Mouse (Mus musculus) spleen, adult 2 months (tissue): ENCODE results near the gene Wnt9b. TPM values are rescaled to one million over a fixed set of nuclear protein-coding genes. Genes with fewer than 3 reads are reported as not detected.

Experiments
- DNase-seq, 2 experiments: peaks; one replicate each; pipeline versions ENCODE4 v3.0.0 to v3.0.0-alpha.2; 2012 to 2021; ENCODE audit warnings: low spot score in 2 of 2, low read depth in 1 of 2
- H3K27ac ChIP-seq: fragments of 200-500 bp; 2 replicates; pipeline ENCODE4 v1.5.1; 2012; ENCODE audit warnings: low read length, inconsistent platforms; ENCODE audit not compliant: insufficient read depth
- H3K27me3 ChIP-seq: fragments of 200-500 bp; 2 replicates; pipeline ENCODE4 v1.6.1; 2012; ENCODE audit warnings: mild to moderate bottlenecking, moderate library complexity, low read length, inconsistent platforms; ENCODE audit not compliant: control insufficient read depth, insufficient read depth
- H3K36me3 ChIP-seq: fragments of 200-500 bp; 2 replicates; pipeline ENCODE4 v1.6.1; 2012; ENCODE audit warnings: mild to moderate bottlenecking, low read length, inconsistent platforms; ENCODE audit not compliant: control insufficient read depth, insufficient read depth
- H3K4me1 ChIP-seq: fragments of 200-500 bp; 2 replicates; pipeline ENCODE4 v1.6.1; 2011; ENCODE audit warnings: inconsistent platforms; ENCODE audit not compliant: control insufficient read depth, insufficient read depth, insufficient read length
- H3K4me3 ChIP-seq: fragments of 200-500 bp; 2 replicates; pipeline ENCODE4 v1.5.1; 2011; ENCODE audit warnings: mild to moderate bottlenecking, inconsistent platforms; ENCODE audit not compliant: insufficient read depth, insufficient read length; ENCODE audit errors: extremely low read depth
- CTCF ChIP-seq: fragments of 200-500 bp; IDR thresholded peaks from 2 replicates; pipeline ENCODE4 v1.5.1; 2011; ENCODE audit warnings: mild to moderate bottlenecking, inconsistent platforms; ENCODE audit not compliant: insufficient read depth, insufficient read length, insufficient replicate concordance; ENCODE audit errors: extremely low read depth
- POLR2A ChIP-seq: fragments of 200-500 bp; IDR thresholded peaks from 2 replicates; pipeline ENCODE4 v1.6.1; 2011; ENCODE audit warnings: low read depth, low read length, inconsistent platforms
- WGBS: fragments of 180-500 bp; shearing (Covaris S2); methylation state at CpG from one replicate; pipeline ENCODE4 v1.1.7; 2018; 5-methylcytosine and 5-hydroxymethylcytosine counted together
- polyA plus RNA-seq: library from polyadenylated mRNA; depleted of rRNA; stranded (reverse); fragments of >200 nt; gene quantifications from 2 replicates; pipeline ENCODE4 v1.2.3, GENCODE M21; 2012; rRNA removed

Gene Wnt9b
- polyA plus RNA-seq, 1 experiment, result 0.18 TPM

DNA sequence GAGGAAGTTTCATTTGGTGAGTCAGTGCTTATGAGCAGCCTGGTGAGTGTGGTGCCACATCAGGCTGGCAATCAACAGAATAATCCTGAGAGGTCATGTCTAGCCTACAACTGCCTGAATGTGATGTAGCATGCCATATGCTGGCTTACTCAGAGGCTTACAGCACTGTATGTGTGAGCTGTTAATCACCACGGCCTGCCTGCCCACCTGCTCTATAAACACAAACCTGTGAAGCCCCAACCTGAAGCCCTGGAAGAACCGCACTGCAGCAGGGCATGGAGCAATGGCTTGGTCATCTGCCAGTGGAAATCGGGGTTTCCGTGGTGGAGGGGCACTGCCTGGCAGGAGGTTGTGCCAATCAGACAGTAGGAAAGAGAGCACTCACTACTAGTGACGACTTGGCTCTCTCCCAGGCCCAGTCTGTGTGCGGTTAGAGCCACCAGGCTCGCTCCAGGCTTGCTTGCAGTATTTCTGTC, 64.3 kb downstream of the Wnt9b start:
- H3K4me3 ChIP-seq, result no peak overlapping the region
- no peak overlapping the region; the same call in 1 of the 2 replicates for H3K27ac ChIP-seq
- WGBS, result 50% methylated on average over 7 of the region's 7 CpGs
- peaks cover 57% of the 10 kb centered on the region for H3K36me3 ChIP-seq
- no peaks in the 10 kb centered on the region for H3K27me3 ChIP-seq
- peaks cover 6% of the 10 kb centered on the region; the same call in 1 of the 2 replicates for H3K4me1 ChIP-seq
- DNase-seq, result no peak
- TF ChIP-seq POLR2A (no peak), CTCF (no peak)

DNA sequence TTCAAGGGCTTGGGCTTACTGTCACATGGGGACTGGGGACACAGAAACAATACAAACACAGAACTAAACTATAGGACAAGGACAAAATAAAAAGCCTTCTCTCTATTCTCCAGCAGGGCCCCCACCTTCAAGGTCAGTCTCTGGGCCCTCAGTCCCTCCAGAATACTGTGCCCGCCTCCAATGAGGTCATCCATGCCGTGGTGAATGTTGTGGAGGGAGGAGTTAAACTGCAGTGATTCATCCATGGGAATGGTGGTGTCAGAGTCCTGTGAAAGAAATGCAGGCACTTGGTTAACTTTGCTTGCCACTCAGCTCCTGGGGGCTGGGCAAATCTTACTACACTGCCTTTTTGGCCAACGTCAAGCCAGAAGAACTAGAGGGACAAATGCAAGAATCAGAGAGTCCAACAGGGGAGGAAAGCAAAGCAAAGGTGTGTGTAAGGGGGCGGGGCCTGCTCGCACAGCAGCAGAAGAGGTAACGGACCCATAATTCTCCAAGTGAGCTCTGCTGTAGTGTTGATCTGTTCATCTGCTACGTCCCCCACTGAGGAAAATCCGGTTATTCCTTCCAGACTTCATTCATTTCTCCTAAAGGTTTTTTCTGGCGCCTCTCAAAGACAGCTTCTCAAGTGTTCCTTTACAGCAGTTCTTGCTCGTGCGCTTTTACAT, 65.8 kb downstream of the Wnt9b start:
- DNase-seq, result no peak
- 93% methylated on average over 11 of the region's 11 CpGs for WGBS
- no peak for TF ChIP-seq CTCF
- no peak for TF ChIP-seq POLR2A
- Histone ChIP-seq H3K27ac (no peak overlapping the region), H3K4me3 (no peak overlapping the region), H3K27me3 (no peaks in the 10 kb centered on the region), H3K36me3 (peaks cover 66% of the 10 kb centered on the region), H3K4me1 (no peaks in the 10 kb centered on the region)

Other genes with a start within 250 kb of the Wnt9b start
- gene Lrrc37a, start 245.2 kb downstream of the Wnt9b start, polyA plus RNA-seq, result not detected in 2 replicates
- gene Gm884, start 128.7 kb downstream of the Wnt9b start, polyA plus RNA-seq, result not detected in 2 replicates
- not detected in 2 replicates for gene Lyzl6, start 110.9 kb downstream of the Wnt9b start, polyA plus RNA-seq
- gene Rprml, start 100.3 kb downstream of the Wnt9b start, polyA plus RNA-seq, result not detected in 2 replicates
- gene Gosr2, start 51.9 kb downstream of the Wnt9b start, polyA plus RNA-seq, result 57.4 and 58.5 TPM in 2 replicates
- 0.06 and 0.08 TPM in 2 replicates for gene Wnt3, start 24.3 kb upstream of the Wnt9b start, polyA plus RNA-seq
- gene Nsf, start 204.2 kb upstream of the Wnt9b start, polyA plus RNA-seq, result 36.8 and 38.9 TPM in 2 replicates
- gene Arf2, start 216.9 kb upstream of the Wnt9b start, polyA plus RNA-seq, result 6.0 and 7.4 TPM in 2 replicates